Mouse (Mus musculus) embryonic facial prominence, embryonic 12.5 days (tissue): ENCODE results near the gene Usb1. TPM values are rescaled to one million over a fixed set of nuclear protein-coding genes. Genes with fewer than 3 reads are reported as not detected.
A peak's percentile ranks its signal among the peaks of the same experiment; 100 is the strongest.

Source experiments
- ATAC-seq: fragments of 200-750 bp; cut with Nextera tagmentation; 2 replicates; pipeline ENCODE4 v1.8.0; 2017; ENCODE audit not compliant: insufficient number of reproducible peaks, insufficient read depth, low FRiP score, low TSS enrichment
- H3K27ac ChIP-seq: fragments of 300-500 bp; sonication (generic); 2 replicates; pipeline ENCODE4 v1.5.1; 2016; ENCODE audit warnings: mild to moderate bottlenecking
- H3K27me3 ChIP-seq: fragments of 300-500 bp; sonication (generic); 2 replicates; pipeline ENCODE4 v1.6.1; 2016; ENCODE audit warnings: mild to moderate bottlenecking, moderate library complexity
- H3K36me3 ChIP-seq: fragments of 300-500 bp; sonication (generic); 2 replicates; pipeline ENCODE4 v1.6.1; 2016; ENCODE audit warnings: mild to moderate bottlenecking
- H3K4me1 ChIP-seq: fragments of 300-500 bp; sonication (generic); 2 replicates; pipeline ENCODE4 v1.6.1; 2016
- H3K4me2 ChIP-seq: fragments of 300-500 bp; sonication (generic); replicated peaks from 2 replicates; pipeline ENCODE4 v1.6.1; 2016; ENCODE audit warnings: mild to moderate bottlenecking, moderate library complexity
- H3K4me3 ChIP-seq: fragments of 300-500 bp; sonication (generic); 2 replicates; pipeline ENCODE4 v1.5.1; 2016; ENCODE audit warnings: mild to moderate bottlenecking
- H3K9ac ChIP-seq: fragments of 300-500 bp; sonication (generic); 2 replicates; pipeline ENCODE4 v1.6.1; 2016; ENCODE audit warnings: mild to moderate bottlenecking, moderate library complexity
- H3K9me3 ChIP-seq: fragments of 300-500 bp; sonication (generic); 2 replicates; pipeline ENCODE4 v1.6.1; 2016; ENCODE audit warnings: mild to moderate bottlenecking, moderate library complexity
- WGBS: fragments of 180-500 bp; shearing (Covaris S2); methylation state at CpG from one replicate; pipeline ENCODE4 v1.1.7; 2016; 5-methylcytosine and 5-hydroxymethylcytosine counted together
- polyA plus RNA-seq: library from polyadenylated mRNA; unstranded; fragments of >200 nt; fragmentation: Nextera tagmentation; extraction: Ambion mirVana; gene quantifications from 2 replicates; pipeline ENCODE4 v1.2.1, GENCODE M21; 2016

Usb1 gene
- polyA plus RNA-seq, 1 experiment from 2014 or later, result 44.8 TPM

DNA sequence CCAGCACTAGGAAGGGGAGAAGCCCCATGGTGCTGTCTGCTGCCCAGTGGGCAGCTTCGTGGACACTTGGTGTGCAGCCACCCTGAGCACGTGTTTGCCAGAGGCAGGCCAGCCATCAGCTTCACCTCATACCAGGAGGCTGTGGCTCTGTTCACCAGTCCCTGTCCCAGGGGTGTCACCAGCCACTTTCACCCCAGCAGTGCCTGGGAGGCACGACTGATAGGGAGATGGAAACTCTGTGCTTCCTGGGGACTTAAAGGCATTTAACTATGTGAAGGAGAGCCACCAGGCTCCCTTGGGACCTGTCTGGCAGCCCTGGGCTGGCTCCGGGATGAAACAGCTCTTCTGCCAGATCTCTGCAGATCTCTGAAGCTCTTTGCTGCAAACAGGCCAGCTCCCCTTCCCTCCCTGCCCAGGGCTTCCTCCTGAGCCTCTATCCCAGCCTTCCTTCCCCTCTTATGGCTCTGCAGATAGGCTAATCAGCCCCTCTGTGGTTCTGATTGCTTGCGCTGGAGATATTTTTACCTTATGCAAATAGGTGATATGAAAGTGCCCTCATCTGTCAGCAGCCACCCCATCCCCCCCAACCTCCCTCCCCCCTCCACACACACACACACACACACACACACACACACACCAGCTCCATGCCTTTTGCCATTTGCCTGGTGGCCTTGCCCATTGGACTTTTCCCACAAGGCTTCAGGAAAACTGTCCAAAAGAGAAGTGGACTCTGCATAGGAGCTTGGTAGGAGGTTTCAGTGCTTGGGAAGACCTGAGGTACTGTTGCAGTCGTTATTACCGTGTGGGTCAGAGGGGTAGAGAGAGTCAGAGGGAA is 28.3 kb downstream of the Usb1 start:
- H3K9ac ChIP-seq, result 0 out of 2 replicates have a peak overlapping the region, but pooled peaks have one; percentile 12
- WGBS, result 48% methylated on average over 7 of the region's 7 CpGs
- no peak overlapping the region for H3K4me2 ChIP-seq
- H3K36me3 ChIP-seq, result no peaks in the 10 kb centered on the region
- H3K4me3 ChIP-seq, result no peak overlapping the region
- 0 out of 2 replicates have a peak overlapping the region, but pooled peaks have one; percentile 1 for H3K27ac ChIP-seq
- H3K4me1 ChIP-seq, result peaks cover 17% of the 10 kb centered on the region
- ATAC-seq, result no peak
- H3K9me3 ChIP-seq, result no peaks in the 10 kb centered on the region
- no peaks in the 10 kb centered on the region for H3K27me3 ChIP-seq

- WGBS, result 64% methylated on average over 3 of the region's 3 CpGs
- no peaks in the 10 kb centered on the region for H3K9me3 ChIP-seq
- H3K36me3 ChIP-seq, result no peaks in the 10 kb centered on the region
- no peak overlapping the region for H3K4me3 ChIP-seq
- ATAC-seq, result no peak
- H3K9ac ChIP-seq, result 0 out of 2 replicates have a peak overlapping the region, but pooled peaks have one; percentile 12
- H3K4me2 ChIP-seq, result no peak overlapping the region
- H3K27me3 ChIP-seq, result no peaks in the 10 kb centered on the region
- H3K27ac ChIP-seq, result no peak overlapping the region
- peaks cover 17% of the 10 kb centered on the region for H3K4me1 ChIP-seq
These were observed 28.9 kb downstream of the Usb1 start for GRCm38 (mm10) chr8:95361016-95361341.

DNA sequence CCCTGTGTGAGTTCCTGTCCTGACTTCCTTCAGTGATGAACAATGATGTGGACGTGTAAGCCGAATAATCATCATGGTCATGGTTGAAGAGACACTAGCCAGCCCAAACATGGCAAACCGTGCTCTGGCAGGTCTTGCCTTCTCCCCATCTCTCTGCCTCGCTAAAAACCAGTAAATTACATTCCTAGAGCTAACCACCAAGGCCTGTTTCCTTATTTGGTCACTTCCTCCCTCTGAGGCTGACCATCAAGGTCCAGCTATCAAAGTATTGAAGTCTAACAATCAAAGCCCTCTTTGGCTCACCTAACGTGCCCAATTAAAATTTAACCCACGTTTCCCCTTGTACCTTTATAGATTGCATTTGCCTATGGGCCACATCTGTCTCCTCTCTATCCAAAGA is 30.2 kb downstream of the Usb1 start:
- WGBS, result 74% methylated on average over 6 of the region's 6 CpGs
- Histone ChIP-seq H3K27ac (no peak overlapping the region), H3K9ac (no peak overlapping the region), H3K4me1 (peaks cover 17% of the 10 kb centered on the region), H3K4me2 (no peak overlapping the region), H3K4me3 (no peak overlapping the region), H3K27me3 (no peaks in the 10 kb centered on the region), H3K36me3 (no peaks in the 10 kb centered on the region), H3K9me3 (no peaks in the 10 kb centered on the region)
- ATAC-seq, result no peak

GRCm38 (mm10) chr8:95363849-95364248 is 31.8 kb downstream of the Usb1 start:
- Histone ChIP-seq H3K36me3 (0 out of 2 replicates have a peak, but pooled peaks cover 5% of the 10 kb centered on the region), H3K9me3 (no peaks in the 10 kb centered on the region), H3K27ac (no peak overlapping the region), H3K9ac (no peak overlapping the region), H3K27me3 (no peaks in the 10 kb centered on the region), H3K4me3 (no peak overlapping the region), H3K4me2 (no peak overlapping the region), H3K4me1 (peaks cover 17% of the 10 kb centered on the region)
- ATAC-seq, result no peak
- 99% methylated on average over 2 of the region's 2 CpGs for WGBS

- Histone ChIP-seq H3K9me3 (no peaks in the 10 kb centered on the region), H3K36me3 (peaks cover 14% of the 10 kb centered on the region), H3K27ac (peak overlapping the region; percentile 54; the same call in 1 of the 2 replicates), H3K4me3 (peak overlapping the region; percentile 28), H3K4me1 (peaks cover 9% of the 10 kb centered on the region), H3K4me2 (peak overlapping the region; percentile 53), H3K9ac (0 out of 2 replicates have a peak overlapping the region, but pooled peaks have one; percentile 44), H3K27me3 (no peaks in the 10 kb centered on the region)
- WGBS, result 51% methylated on average over 20 of the region's 20 CpGs
- ATAC-seq, result peak; percentile 37; the same call in 1 of the 2 replicates
These were observed 37.7 kb downstream of the Usb1 start for GRCm38 (mm10) chr8:95369581-95370326.

DNA sequence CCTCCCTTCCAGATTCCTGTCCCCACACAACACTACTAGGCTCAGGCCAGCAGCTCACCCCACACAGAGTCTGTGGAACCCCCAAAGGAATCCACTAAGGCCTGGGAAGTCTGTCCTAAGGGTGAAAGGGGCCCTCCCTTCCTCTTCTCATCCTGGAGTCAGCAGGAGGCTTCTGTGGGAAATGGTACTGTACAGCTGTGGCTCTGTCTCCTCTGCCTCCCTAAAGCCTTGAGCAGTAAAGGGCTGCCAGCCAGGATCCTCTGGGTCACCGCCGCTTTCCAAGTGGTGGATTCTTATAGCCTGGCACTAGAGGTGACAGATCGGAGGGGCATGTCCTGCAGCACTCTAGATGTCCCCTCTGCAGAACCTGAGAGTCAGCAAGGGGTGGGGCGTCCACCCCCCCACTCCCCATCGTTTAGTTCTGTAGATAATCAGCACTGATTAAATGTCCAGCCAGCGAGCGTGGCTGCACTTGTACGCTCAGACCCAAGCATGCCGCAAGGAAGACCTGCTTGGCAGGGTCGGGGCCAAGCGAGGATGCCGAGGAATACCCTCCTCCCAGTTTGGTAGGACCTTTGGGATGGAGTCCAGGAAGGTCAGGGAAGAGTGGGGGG is 41.4 kb downstream of the Usb1 start:
- no peak overlapping the region for H3K9ac ChIP-seq
- H3K27me3 ChIP-seq, result no peaks in the 10 kb centered on the region
- peaks cover 10% of the 10 kb centered on the region for H3K36me3 ChIP-seq
- H3K4me3 ChIP-seq, result no peak overlapping the region
- H3K27ac ChIP-seq, result no peak overlapping the region
- H3K9me3 ChIP-seq, result no peaks in the 10 kb centered on the region
- no peak for ATAC-seq
- H3K4me1 ChIP-seq, result peaks cover 17% of the 10 kb centered on the region
- 68% methylated on average over 12 of the region's 12 CpGs for WGBS
- no peak overlapping the region for H3K4me2 ChIP-seq

- H3K27ac ChIP-seq, result no peak overlapping the region
- peaks cover 9% of the 10 kb centered on the region for H3K36me3 ChIP-seq
- no peak overlapping the region for H3K4me3 ChIP-seq
- peaks cover 15% of the 10 kb centered on the region for H3K4me1 ChIP-seq
- no peaks in the 10 kb centered on the region for H3K27me3 ChIP-seq
- no peak for ATAC-seq
- H3K9me3 ChIP-seq, result no peaks in the 10 kb centered on the region
- no peak overlapping the region for H3K4me2 ChIP-seq
- no peak overlapping the region for H3K9ac ChIP-seq
- 82% methylated on average over 3 of the region's 3 CpGs for WGBS
These were observed 42.3 kb downstream of the Usb1 start for GRCm38 (mm10) chr8:95374429-95374828.

GRCm38 (mm10) chr8:95375374-95375930 is 43.4 kb downstream of the Usb1 start:
- Histone ChIP-seq H3K27ac (no peak overlapping the region), H3K4me3 (no peak overlapping the region), H3K4me1 (0 out of 2 replicates have a peak, but pooled peaks cover 8% of the 10 kb centered on the region), H3K36me3 (peaks cover 5% of the 10 kb centered on the region), H3K4me2 (no peak overlapping the region), H3K27me3 (no peaks in the 10 kb centered on the region), H3K9ac (no peak overlapping the region), H3K9me3 (no peaks in the 10 kb centered on the region)
- 52% methylated on average over 7 of the region's 7 CpGs for WGBS
- no peak for ATAC-seq

GRCm38 (mm10) chr8:95376309-95376999 is 44.4 kb downstream of the Usb1 start:
- H3K36me3 ChIP-seq, result peaks cover 5% of the 10 kb centered on the region; the same call in 1 of the 2 replicates
- no peak overlapping the region for H3K9ac ChIP-seq
- H3K4me2 ChIP-seq, result no peak overlapping the region
- ATAC-seq, result no peak
- H3K27ac ChIP-seq, result no peak overlapping the region
- 80% methylated on average over 12 of the region's 12 CpGs for WGBS
- H3K4me1 ChIP-seq, result 0 out of 2 replicates have a peak, but pooled peaks cover 8% of the 10 kb centered on the region
- H3K27me3 ChIP-seq, result no peaks in the 10 kb centered on the region
- H3K4me3 ChIP-seq, result no peak overlapping the region
- H3K9me3 ChIP-seq, result no peaks in the 10 kb centered on the region

GRCm38 (mm10) chr8:95377101-95377500 is 45.0 kb downstream of the Usb1 start:
- H3K27me3 ChIP-seq, result no peaks in the 10 kb centered on the region
- ATAC-seq, result no peak
- H3K9ac ChIP-seq, result no peak overlapping the region
- 80% methylated on average over 4 of the region's 4 CpGs for WGBS
- H3K27ac ChIP-seq, result no peak overlapping the region
- no peak overlapping the region for H3K4me2 ChIP-seq
- no peak overlapping the region for H3K4me3 ChIP-seq
- H3K4me1 ChIP-seq, result 0 out of 2 replicates have a peak, but pooled peaks cover 8% of the 10 kb centered on the region
- H3K36me3 ChIP-seq, result peaks cover 3% of the 10 kb centered on the region; the same call in 1 of the 2 replicates
- H3K9me3 ChIP-seq, result no peaks in the 10 kb centered on the region

- Histone ChIP-seq H3K27ac (no peak overlapping the region; the same call in 1 of the 2 replicates), H3K4me3 (no peak overlapping the region), H3K9ac (no peak overlapping the region), H3K27me3 (no peaks in the 10 kb centered on the region), H3K9me3 (no peaks in the 10 kb centered on the region), H3K4me1 (0 out of 2 replicates have a peak, but pooled peaks cover 8% of the 10 kb centered on the region), H3K36me3 (no peaks in the 10 kb centered on the region), H3K4me2 (no peak overlapping the region)
- WGBS, result 35% methylated on average over 7 of the region's 7 CpGs
- no peak; the same call in 1 of the 2 replicates for ATAC-seq
These were observed 45.8 kb downstream of the Usb1 start for GRCm38 (mm10) chr8:95377863-95378291.
